Mouse (Mus musculus) c-Kit-negative CD71-positive TER-119-positive erythroid progenitor cells, embryonic 14.5 days (primary cell): ENCODE data around the gene Magea3.
"Not testable (repeated sequence)": the region's sequence is repeated elsewhere in the genome, so short reads cannot be mapped to it uniquely, and the experiment has no call there.

Experiments
- DNase-seq: peaks from one replicate; pipeline ENCODE4 v3.0.0-alpha.2; 2013; ENCODE audit warnings: low read depth, low spot score

Gene Magea3

DNA sequence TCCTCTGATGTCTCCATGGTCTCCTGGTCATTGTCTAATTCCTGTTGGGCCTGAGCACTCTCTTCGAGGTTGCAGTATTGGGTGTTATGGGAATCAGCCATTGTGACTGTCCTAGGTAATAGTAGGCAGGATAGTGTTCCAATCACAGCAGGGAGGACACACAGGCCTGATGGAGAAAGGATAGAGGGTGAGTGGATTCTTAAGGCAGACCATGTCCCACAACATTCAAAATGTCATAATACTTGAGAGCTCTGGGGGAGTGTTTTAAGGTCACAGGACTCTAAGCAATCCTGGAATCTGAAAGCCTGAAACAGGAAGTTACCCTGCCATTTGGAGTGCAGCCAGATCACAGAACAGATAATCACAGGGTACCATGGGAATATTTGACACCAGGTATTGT lies at the start of gene Magea3:
Gene Magea3 (minus strand): TSS at position 101 of the 400 bp plus-strand sequence.
- not testable (repeated sequence) for DNase-seq

DNA sequence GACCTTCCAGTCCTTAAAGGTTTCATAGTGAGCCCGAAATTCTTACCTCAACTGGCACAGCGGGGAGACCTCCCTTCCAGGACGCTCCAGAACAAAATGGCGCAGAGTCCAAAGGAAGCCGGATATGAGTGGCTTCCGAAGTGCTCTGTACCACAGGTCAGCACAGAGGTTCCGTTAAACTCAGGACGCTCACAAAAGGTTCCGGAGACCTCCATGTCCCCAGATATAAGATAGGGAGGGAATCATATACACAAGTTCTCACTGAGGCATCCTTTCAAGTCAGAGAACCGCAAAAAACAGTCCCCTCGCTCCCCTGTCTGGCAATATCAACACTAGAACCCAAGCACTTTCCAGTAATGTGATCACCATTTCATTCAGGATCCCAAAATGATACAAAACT lies 46.4 kb upstream of the Magea3 start, which contains the start of gene Magea8:
Gene Magea8 (minus strand): TSS at position 101 of the 400 bp plus-strand sequence.
- DNase-seq = not testable (repeated sequence)

DNA sequence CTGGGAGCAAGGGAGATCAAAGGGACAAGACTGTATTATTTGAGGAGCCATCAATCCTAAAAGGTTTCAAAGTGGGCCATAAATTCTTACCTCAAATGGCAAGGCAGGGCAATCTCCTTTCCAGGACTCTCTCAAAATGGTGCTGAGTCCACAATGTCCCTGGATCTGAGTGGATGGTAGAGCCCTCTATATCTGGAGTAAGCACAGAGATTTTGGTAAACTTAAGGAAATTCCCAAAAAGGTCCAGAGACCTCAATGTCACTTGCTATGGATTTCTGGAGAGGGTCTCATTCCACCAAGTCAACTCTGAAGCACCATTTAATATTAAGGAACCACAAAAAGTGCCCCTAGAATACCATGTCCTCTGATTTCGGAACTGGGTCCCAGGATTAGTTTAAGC lies 13.4 kb downstream of the Magea3 start, which contains the start of gene Magea6:
Gene Magea6 (minus strand): TSS at position 101 of the 400 bp plus-strand sequence.
- not testable (repeated sequence) for DNase-seq
